Mouse (Mus musculus): ENCODE results near the gene Osbp2. TPM values are rescaled to one million over a fixed set of nuclear protein-coding genes. Genes with fewer than 3 reads are reported as not detected.
A peak's percentile ranks its signal among the peaks of the same experiment; 100 is the strongest.
"Not testable (repeated sequence)": the region's sequence is repeated elsewhere in the genome, so short reads cannot be mapped to it uniquely, and the experiment has no call there.

The Osbp2 gene
- 0.50 and 1.1 TPM in 2 replicates for polyA plus RNA-seq (2015; fragmentation: Nextera tagmentation; extraction: Ambion mirVana)

GRCm38 (mm10) chr11:3863454-3864112, at the start of gene Osbp2:
Gene Osbp2, minus strand, starts transcription at chr11:3863903.
- peak within 1 kb of the TSS; percentile 94 for H3K4me2 ChIP-seq (replicated peaks)
- H3K9me3 ChIP-seq = no peaks in the 10 kb centered on the region
- H3K9ac ChIP-seq = peak within 1 kb of the TSS; percentile 52
- no peaks in the 10 kb centered on the region for H3K36me3 ChIP-seq
- H3K4me1 ChIP-seq (replicated peaks) = peaks cover 11% of the 10 kb centered on the region
- 5% methylated on average over 58 of the region's 58 CpGs for WGBS
- H3K27me3 ChIP-seq (replicated peaks) = 0 out of 2 replicates have a peak, but pooled peaks cover 6% of the 10 kb centered on the region
- ATAC-seq = peak; percentile 95
- no peak within 1 kb of the TSS for H3K27ac ChIP-seq
- H3K4me3 ChIP-seq (replicated peaks) = peak within 1 kb of the TSS; percentile 49

DNA sequence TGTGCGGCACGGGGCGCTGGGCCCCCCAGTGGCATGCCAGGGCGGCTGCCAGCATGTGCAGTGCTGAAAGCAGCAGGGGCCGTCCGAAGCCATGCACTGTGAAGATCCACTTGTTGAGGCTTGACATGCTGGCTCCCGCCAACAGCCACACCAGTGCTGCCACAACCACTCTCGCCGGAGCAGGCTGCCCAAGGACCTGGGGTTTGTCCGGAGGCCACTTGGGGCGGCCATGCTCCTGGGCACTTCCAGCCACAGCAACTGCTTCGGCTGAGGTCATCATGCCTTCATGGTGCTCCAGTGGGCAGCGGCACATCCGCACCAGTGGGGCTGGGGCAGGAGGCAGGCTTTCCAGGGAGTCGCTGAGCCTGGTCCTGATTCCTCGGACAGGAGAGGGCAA, 49.2 kb upstream of the Osbp2 start:
- peak overlapping the region; percentile 95 for H3K4me2 ChIP-seq (replicated peaks)
- WGBS = 6% methylated on average over 16 of the region's 16 CpGs
- no peaks in the 10 kb centered on the region for H3K9me3 ChIP-seq
- no peaks in the 10 kb centered on the region for H3K36me3 ChIP-seq
- no peak overlapping the region for H3K27ac ChIP-seq
- H3K27me3 ChIP-seq (replicated peaks) = peaks cover 10% of the 10 kb centered on the region
- 0 out of 2 replicates have a peak, but pooled peaks have one; percentile 0 for ATAC-seq
- H3K9ac ChIP-seq = peak overlapping the region; percentile 43; the same call in 1 of the 2 replicates
- peaks cover 23% of the 10 kb centered on the region for H3K4me1 ChIP-seq (replicated peaks)
- H3K4me3 ChIP-seq (replicated peaks) = peak overlapping the region; percentile 62

DNA sequence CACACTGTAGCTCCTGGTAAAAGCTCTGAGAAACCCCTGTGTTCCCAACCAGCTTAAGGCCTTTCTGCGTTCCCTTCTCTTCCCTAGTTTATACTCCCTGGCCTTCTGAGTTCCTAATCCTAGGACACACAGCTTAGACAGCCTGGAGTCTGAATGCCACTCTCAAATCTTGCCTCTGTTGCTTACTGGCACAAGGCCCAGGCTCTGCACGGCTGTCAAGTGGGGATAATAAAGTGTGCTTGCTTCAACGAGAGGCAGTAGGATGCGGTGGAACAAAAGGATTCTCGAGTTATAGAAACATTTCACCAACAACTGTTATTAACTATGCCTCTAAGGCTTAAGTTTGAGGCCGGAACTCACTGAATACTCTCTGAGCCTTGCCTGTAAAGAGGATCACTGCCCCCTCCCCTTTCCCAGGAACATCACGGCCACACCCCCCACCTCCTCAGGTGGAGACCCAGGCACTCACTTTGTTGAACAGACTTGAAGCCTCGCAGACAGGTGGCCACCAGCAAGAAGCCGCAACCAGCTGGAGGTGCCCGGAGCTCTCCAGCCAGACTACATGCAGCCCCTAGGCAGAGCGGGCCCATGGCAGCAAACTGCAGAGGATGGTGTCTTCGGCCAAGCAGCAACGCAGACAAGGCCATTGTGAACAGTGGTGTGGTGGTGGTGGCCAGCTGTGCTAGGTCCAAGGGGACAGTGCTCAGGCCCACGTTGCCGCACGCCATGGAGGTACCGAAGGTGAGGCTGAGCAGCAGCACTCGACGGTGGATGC, 48.6 kb upstream of the Osbp2 start:
- no peak for ATAC-seq
- Histone ChIP-seq H3K27ac (no peak overlapping the region), H3K9me3 (no peaks in the 10 kb centered on the region), H3K36me3 (no peaks in the 10 kb centered on the region), H3K4me1 (replicated peaks) (peaks cover 23% of the 10 kb centered on the region), H3K9ac (peak overlapping the region; percentile 43; the same call in 1 of the 2 replicates), H3K4me3 (replicated peaks) (peak overlapping the region; percentile 62), H3K27me3 (replicated peaks) (peaks cover 10% of the 10 kb centered on the region), H3K4me2 (replicated peaks) (peak overlapping the region; percentile 95)
- 32% methylated on average over 19 of the region's 19 CpGs for WGBS

DNA sequence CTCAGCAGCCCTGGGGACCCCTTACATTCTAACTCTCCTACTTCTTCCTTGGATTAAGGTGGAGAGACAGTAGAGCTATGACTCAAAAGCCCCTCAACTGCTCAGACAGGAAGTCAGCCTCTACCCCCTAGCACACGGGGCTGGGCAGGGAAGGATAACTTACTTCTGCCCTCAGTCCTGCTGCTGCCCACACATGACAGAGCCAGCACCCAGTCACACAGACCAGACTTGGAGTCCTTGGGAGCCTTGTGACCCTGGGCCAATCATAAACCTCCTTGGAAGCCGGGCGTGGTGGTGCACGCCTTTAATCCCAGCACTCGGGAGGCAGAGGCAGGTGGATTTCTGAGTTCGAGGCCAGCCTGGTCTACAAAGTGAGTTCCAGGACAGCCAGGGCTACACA, 47.7 kb upstream of the Osbp2 start:
- H3K4me3 ChIP-seq (replicated peaks); H3K9ac ChIP-seq; H3K4me2 ChIP-seq (replicated peaks); H3K9me3 ChIP-seq; H3K36me3 ChIP-seq; ATAC-seq; H3K27ac ChIP-seq: not testable (repeated sequence)
- WGBS = 91% methylated on average over 6 of the region's 6 CpGs
- Histone ChIP-seq H3K27me3 (replicated peaks) (peaks cover 10% of the 10 kb centered on the region), H3K4me1 (replicated peaks) (peaks cover 23% of the 10 kb centered on the region)

GRCm38 (mm10) chr11:3910513-3911310, 47.0 kb upstream of the Osbp2 start:
- 76% methylated on average over 5 of the region's 5 CpGs for WGBS

GRCm38 (mm10) chr11:3909236-3909635, 45.5 kb upstream of the Osbp2 start:
- H3K36me3 ChIP-seq = no peaks in the 10 kb centered on the region
- ATAC-seq = no peak
- WGBS = 88% methylated on average over 4 of the region's 4 CpGs

More at GRCm38 (mm10) chr11:3910513-3911310, 47.0 kb upstream of the Osbp2 start:
- Histone ChIP-seq H3K4me2 (replicated peaks) (no peak overlapping the region; the same call in 1 of the 2 replicates), H3K36me3 (no peaks in the 10 kb centered on the region), H3K4me1 (replicated peaks) (peaks cover 23% of the 10 kb centered on the region), H3K9ac (no peak overlapping the region), H3K4me3 (replicated peaks) (no peak overlapping the region), H3K27ac (no peak overlapping the region), H3K9me3 (no peaks in the 10 kb centered on the region), H3K27me3 (replicated peaks) (peaks cover 10% of the 10 kb centered on the region)
- ATAC-seq = no peak

DNA sequence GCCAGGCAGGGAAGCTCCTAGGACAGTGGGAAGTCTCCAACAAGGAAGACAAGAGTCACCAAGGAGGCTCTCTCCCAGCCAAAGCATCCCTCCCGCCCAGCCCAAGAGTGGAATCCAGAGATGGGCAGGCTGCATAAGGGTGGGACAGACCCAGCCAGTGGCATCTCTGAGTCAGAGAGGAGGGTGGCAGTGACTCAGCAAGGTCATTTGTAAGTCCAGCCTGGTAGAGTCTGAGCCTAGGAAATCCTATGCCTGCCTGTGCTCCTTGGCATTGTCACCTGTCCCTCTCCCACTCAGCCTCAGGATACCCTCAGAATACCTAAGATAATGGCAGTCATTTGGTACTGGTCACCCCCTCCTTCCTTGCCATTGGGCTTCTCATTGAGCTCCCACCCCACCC, 41.7 kb upstream of the Osbp2 start:
- no peak for ATAC-seq
- Histone ChIP-seq H3K27ac (no peak overlapping the region), H3K9me3 (no peaks in the 10 kb centered on the region), H3K36me3 (no peaks in the 10 kb centered on the region), H3K27me3 (replicated peaks) (no peaks in the 10 kb centered on the region), H3K9ac (no peak overlapping the region), H3K4me1 (replicated peaks) (0 out of 2 replicates have a peak, but pooled peaks cover under 1% of the 10 kb centered on the region), H3K4me2 (replicated peaks) (no peak overlapping the region), H3K4me3 (replicated peaks) (no peak overlapping the region)
- WGBS = 86% methylated on average over 1 of the region's 1 CpGs

More at GRCm38 (mm10) chr11:3909236-3909635, 45.5 kb upstream of the Osbp2 start:
- Histone ChIP-seq H3K4me3 (replicated peaks) (no peak overlapping the region), H3K27ac (no peak overlapping the region), H3K9ac (no peak overlapping the region), H3K9me3 (no peaks in the 10 kb centered on the region), H3K4me1 (replicated peaks) (peaks cover 21% of the 10 kb centered on the region), H3K27me3 (replicated peaks) (peaks cover 10% of the 10 kb centered on the region; the same call in 1 of the 2 replicates), H3K4me2 (replicated peaks) (no peak overlapping the region)

- H3K4me3 ChIP-seq (replicated peaks) = no peak overlapping the region
- no peak overlapping the region for H3K4me2 ChIP-seq (replicated peaks)
- no peak for ATAC-seq
- H3K27ac ChIP-seq = no peak overlapping the region
- H3K27me3 ChIP-seq (replicated peaks) = no peaks in the 10 kb centered on the region
- WGBS = 80% methylated on average over 6 of the region's 6 CpGs
- no peaks in the 10 kb centered on the region for H3K36me3 ChIP-seq
- 0 out of 2 replicates have a peak, but pooled peaks cover 3% of the 10 kb centered on the region for H3K4me1 ChIP-seq (replicated peaks)
- H3K9ac ChIP-seq = no peak overlapping the region
- H3K9me3 ChIP-seq = no peaks in the 10 kb centered on the region
These were observed 41.0 kb upstream of the Osbp2 start for GRCm38 (mm10) chr11:3904673-3905072.

- Histone ChIP-seq H3K4me1 (replicated peaks) (0 out of 2 replicates have a peak, but pooled peaks cover 3% of the 10 kb centered on the region), H3K27me3 (replicated peaks) (no peaks in the 10 kb centered on the region), H3K36me3 (no peaks in the 10 kb centered on the region), H3K9ac (no peak overlapping the region), H3K4me2 (replicated peaks) (no peak overlapping the region), H3K27ac (no peak overlapping the region), H3K9me3 (no peaks in the 10 kb centered on the region), H3K4me3 (replicated peaks) (no peak overlapping the region)
- ATAC-seq = no peak
- 84% methylated on average over 5 of the region's 5 CpGs for WGBS
These were observed 39.3 kb upstream of the Osbp2 start for GRCm38 (mm10) chr11:3903046-3903445.

DNA sequence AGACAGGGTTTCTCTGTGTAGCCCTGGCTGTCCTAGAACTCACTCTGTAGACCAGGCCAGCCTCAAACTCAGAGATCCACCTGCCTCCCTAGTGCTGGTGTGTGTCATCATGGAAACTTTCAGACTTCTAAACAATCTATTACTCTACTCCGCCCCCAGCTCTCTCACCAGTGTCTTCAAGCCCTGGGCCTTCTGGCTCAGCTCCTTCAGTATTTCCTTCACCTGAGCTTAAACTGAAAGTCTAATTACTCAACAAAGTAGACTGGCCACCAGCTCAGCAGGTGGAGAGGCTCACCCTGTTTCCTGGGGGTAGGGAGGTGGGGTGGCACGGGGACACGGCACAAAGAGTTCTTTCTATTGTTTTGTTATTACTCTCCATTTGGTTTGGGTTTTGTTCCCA, 38.8 kb upstream of the Osbp2 start:
- Histone ChIP-seq H3K9me3 (no peaks in the 10 kb centered on the region), H3K9ac (no peak overlapping the region), H3K36me3 (no peaks in the 10 kb centered on the region), H3K4me2 (replicated peaks) (no peak overlapping the region), H3K27ac (no peak overlapping the region), H3K27me3 (replicated peaks) (no peaks in the 10 kb centered on the region), H3K4me1 (replicated peaks) (0 out of 2 replicates have a peak, but pooled peaks cover 3% of the 10 kb centered on the region), H3K4me3 (replicated peaks) (no peak overlapping the region)
- WGBS = 81% methylated on average over 3 of the region's 3 CpGs
- ATAC-seq = no peak

DNA sequence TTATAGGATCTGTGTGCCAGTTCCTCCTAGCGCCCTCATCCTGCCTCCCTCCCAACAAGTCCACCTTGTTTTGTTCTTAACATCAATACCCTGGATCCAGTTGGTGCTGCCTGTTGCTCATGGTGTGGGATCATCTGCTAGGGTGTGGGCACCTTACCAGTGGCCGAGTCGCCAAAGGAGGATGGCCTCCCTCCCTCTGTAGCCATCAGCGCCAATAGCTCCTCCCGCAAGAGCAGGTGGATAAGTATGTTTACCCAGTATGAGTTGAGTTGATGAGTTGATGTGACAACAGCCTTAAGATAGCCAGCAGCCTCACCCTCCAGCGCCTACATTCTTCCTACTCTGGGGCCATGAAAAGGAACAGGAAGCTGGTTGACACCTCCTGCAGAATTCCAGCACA, 36.6 kb upstream of the Osbp2 start:
- ATAC-seq = no peak
- no peak overlapping the region for H3K9ac ChIP-seq
- H3K9me3 ChIP-seq = no peaks in the 10 kb centered on the region
- 0 out of 2 replicates have a peak, but pooled peaks cover 3% of the 10 kb centered on the region for H3K4me1 ChIP-seq (replicated peaks)
- H3K36me3 ChIP-seq = no peaks in the 10 kb centered on the region
- H3K27ac ChIP-seq = no peak overlapping the region
- H3K27me3 ChIP-seq (replicated peaks) = no peaks in the 10 kb centered on the region
- 59% methylated on average over 6 of the region's 6 CpGs for WGBS
- no peak overlapping the region for H3K4me3 ChIP-seq (replicated peaks)
- no peak overlapping the region for H3K4me2 ChIP-seq (replicated peaks)

- Histone ChIP-seq H3K4me2 (replicated peaks) (no peak overlapping the region), H3K4me3 (replicated peaks) (no peak overlapping the region), H3K9ac (no peak overlapping the region), H3K27me3 (replicated peaks) (no peaks in the 10 kb centered on the region), H3K9me3 (no peaks in the 10 kb centered on the region), H3K27ac (no peak overlapping the region), H3K36me3 (no peaks in the 10 kb centered on the region), H3K4me1 (replicated peaks) (0 out of 2 replicates have a peak, but pooled peaks cover 6% of the 10 kb centered on the region)
- ATAC-seq = no peak
- WGBS = 81% methylated on average over 1 of the region's 1 CpGs
These were observed 32.2 kb upstream of the Osbp2 start for GRCm38 (mm10) chr11:3895933-3896332.

All from intestine, embryonic 15.5 days (tissue).